Mouse (Mus musculus) heart, postnatal 10 days (tissue): ENCODE data around the gene Vmn2r124. TPM values are rescaled to one million over a fixed set of nuclear protein-coding genes. Genes with fewer than 3 reads are reported as not detected.
"Not testable (repeated sequence)": the region's sequence is repeated elsewhere in the genome, so short reads cannot be mapped to it uniquely, and the experiment has no call there.

Experiments used
- DNase-seq, 2 experiments: peaks; one replicate each; pipeline ENCODE4 v3.0.0; 2021
- intact Hi-C: fragments of 180-260 bp; cut with DNase I; formaldehyde crosslinking; loops from one replicate; pipeline ENCODE4 v1.15.1; 2025
- total RNA-seq, 2 experiments: library from RNA; stranded (reverse); gene quantifications; 2 replicates each; pipeline ENCODE4 v1.2.3; 2021

Gene Vmn2r124
- total RNA-seq: not detected

- intact Hi-C loops: no loop called here
- DNase-seq: no peak
Observed at GRCm38 (mm10) chr17:18049124-18049523, at the start of gene Vmn2r124. Gene Vmn2r124 (plus strand): TSS chr17:18049424.

GRCm38 (mm10) chr17:18004752-18005151 lies 44.5 kb upstream of the Vmn2r124 start:
- intact Hi-C loops: no loop called here
- no peak for DNase-seq

GRCm38 (mm10) chr17:18021433-18021832 lies 27.8 kb upstream of the Vmn2r124 start, which contains the start of gene Fpr-rs4:
Gene Fpr-rs4 (plus strand): TSS chr17:18021733.
- DNase-seq: no peak
- intact Hi-C loops: no loop called here

- DNase-seq: not testable (repeated sequence)
- intact Hi-C loops: loop anchor here (10.0 kb wide), 1 partner anchor 60 kb away; no protein-coding TSS in a partner anchor
Observed at GRCm38 (mm10) chr17:18084716-18085115, 35.5 kb downstream of the Vmn2r124 start, which contains the start of gene Vmn2r91. Gene Vmn2r91 (plus strand): TSS chr17:18085016.

GRCm38 (mm10) chr17:18095626-18096025 lies 46.4 kb downstream of the Vmn2r124 start:
- intact Hi-C loops, DNase-seq: not testable (repeated sequence)

GRCm38 (mm10) chr17:18102265-18102664 lies 53.0 kb downstream of the Vmn2r124 start:
- intact Hi-C loops: loop anchor here (5.0 kb wide), 1 partner anchor 70 kb away; no protein-coding TSS in a partner anchor
- DNase-seq: not testable (repeated sequence)

Other genes starting within 250 kb of the Vmn2r124 start
- 10 to 100 TPM; 24.6 to 27.2 TPM for gene Spaca6, start 222.3 kb upstream of the Vmn2r124 start, total RNA-seq
- under 1 TPM; 0.40 to 0.77 TPM for gene Has1, start 194.2 kb upstream of the Vmn2r124 start, total RNA-seq
- under 1 TPM in 1 of 2 experiments, not detected in 1; 0.20 TPM for gene Fpr1, start 165.5 kb upstream of the Vmn2r124 start, total RNA-seq
- gene Fpr2, start 161.6 kb upstream of the Vmn2r124 start, total RNA-seq: under 1 TPM in 1 of 2 experiments, not detected in 1; 0.40 TPM
- not detected for gene Fpr3, start 161.6 kb upstream of the Vmn2r124 start, total RNA-seq
- not detected for gene Fpr-rs4, start 27.7 kb upstream of the Vmn2r124 start, total RNA-seq
- not detected for gene Vmn2r91, start 35.6 kb downstream of the Vmn2r124 start, total RNA-seq
- gene Vmn2r92, start 102.5 kb downstream of the Vmn2r124 start, total RNA-seq: not detected
- gene Vmn2r94, start 228.3 kb downstream of the Vmn2r124 start, total RNA-seq: not detected
- not detected for gene Vmn2r93, start 248.7 kb downstream of the Vmn2r124 start, total RNA-seq